Mouse (Mus musculus) lung, postnatal 0 days (tissue): ENCODE measurements around the gene Fam129b.

Experiments used
- CTCF ChIP-seq: IDR thresholded peaks from 2 replicates; pipeline ENCODE4 v1.5.1; 2016; ENCODE audit warnings: antibody characterized with exemption, mild to moderate bottlenecking
- EP300 ChIP-seq: IDR thresholded peaks from 2 replicates; pipeline ENCODE4 v1.6.1; 2016; ENCODE audit warnings: antibody characterized with exemption, mild to moderate bottlenecking, control low read depth

DNA sequence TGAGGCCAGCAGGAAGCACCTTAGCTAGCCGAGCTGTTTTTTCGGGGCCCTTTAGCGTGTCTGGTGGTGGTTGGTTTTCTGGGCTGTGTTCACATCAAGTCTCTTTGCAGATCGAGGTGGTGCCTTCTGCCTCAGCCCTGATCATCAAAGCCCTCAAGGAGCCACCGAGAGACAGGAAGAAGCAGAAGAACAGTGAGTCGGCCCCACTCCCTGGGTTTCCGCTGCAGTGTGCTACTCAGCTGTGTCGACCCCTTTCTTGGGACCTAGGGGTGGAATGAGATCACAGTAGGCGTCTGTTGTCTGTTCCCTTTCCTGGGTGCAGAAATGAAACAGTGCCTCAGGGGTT is 86.9 kb downstream of the Fam129b start:
- TF ChIP-seq EP300 (no peak), CTCF (no peak)
